Mouse (Mus musculus): ENCODE data around the gene Rbm18.
"Not testable (repeated sequence)": the region's sequence is repeated elsewhere in the genome, so short reads cannot be mapped to it uniquely, and the experiment has no call there.

DNA sequence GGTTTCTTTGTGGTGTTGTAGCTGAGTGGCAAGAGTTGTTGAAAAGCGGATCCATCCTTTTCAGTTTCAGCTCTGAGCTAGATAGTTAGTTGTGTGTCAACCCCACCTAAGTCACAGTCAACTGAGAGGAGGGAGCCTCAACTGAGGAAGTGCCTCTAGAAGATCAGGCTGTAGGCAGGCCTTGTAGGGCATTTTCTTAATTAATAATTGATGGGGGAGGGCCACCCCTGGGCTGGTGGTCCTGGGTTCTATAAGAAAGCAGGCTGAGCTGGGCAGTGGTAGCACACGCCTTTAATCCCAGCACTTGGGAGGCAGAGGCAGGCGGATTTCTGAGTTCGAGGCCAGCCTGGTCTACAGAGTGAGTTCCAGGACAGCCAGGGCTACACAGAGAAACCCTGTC is 15.8 kb upstream of the Rbm18 start:
- TF ChIP-seq POLR2A (IDR thresholded peaks at IDR 0.05; ENCODE audit: borderline replicate concordance, insufficient read depth, low read length); CTCF (IDR thresholded peaks at IDR 0.05; ENCODE audit: borderline replicate concordance, insufficient read depth, low read depth, low read length): not testable (repeated sequence)
